In genomic region chr1:58031160-58031769, GRCm38 (mm10) we compare ENCODE assay signal across 9 mouse cellular contexts. TPM values are rescaled to one million over a fixed set of nuclear protein-coding genes. Genes with fewer than 3 reads are reported as not detected.
DNase-seq lines count a peak whose midpoint lies in the region; ATAC-seq and TF ChIP-seq lines count a peak whose summit lies in the region.
"Had no signal": no experiment of that assay in that cellular context is flagged by ENCODE, and none has a peak within 500 bp of the region (broad histone marks: within the 10 kb centered on the region; RNA-seq: fewer than 3 reads in every experiment).

No protein-coding gene starts in this region.

- peak; percentile 55; the same call in 1 of the 2 replicates for ATAC-seq in kidney, embryonic 14.5 days (ENCODE audit: low FRiP score, low TSS enrichment)
- 0 out of 2 replicates have a peak, but pooled peaks have one; percentile 55 for ATAC-seq in neural tube, embryonic 15.5 days (ENCODE audit: low FRiP score)

- dilution Hi-C loops in CH12.LX (cut with MboI; ENCODE audit: extremely low pct_ligation_motif_present, extremely low pct_unique_long_range_greater_than_20kb, low sequenced_read_pairs): no loop called here

- peak; percentile 85 to 92 for TF ChIP-seq CTCF in CH12.LX (conservative IDR thresholded peaks at IDR 0.05 in 1 of 2, IDR thresholded peaks at IDR 0.05 in 1 of 2; ENCODE audit: low read depth in 2 of 2, low read length in 2 of 2)
- peak; percentile 66 for TF ChIP-seq CTCF in cortical plate, adult 2 months (IDR thresholded peaks at IDR 0.05; ENCODE audit: extremely low read depth, insufficient read depth, low read length)

- H3K9me3 ChIP-seq in CH12.LX (replicated peaks; ENCODE audit: low read length): no peaks in the 10 kb centered on the region
- H3K9me3 ChIP-seq in kidney, embryonic 14.5 days (ENCODE audit: control insufficient read depth, low read length): no peaks in the 10 kb centered on the region
- H3K9me3 ChIP-seq in neural tube, embryonic 15.5 days (replicated peaks): no peaks in the 10 kb centered on the region
- H3K9me3 ChIP-seq: liver, embryonic 15.5 days had no signal

- H3K27me3 ChIP-seq in CH12.LX (replicated peaks): no peaks in the 10 kb centered on the region
- no peaks in the 10 kb centered on the region for H3K27me3 ChIP-seq in kidney, embryonic 14.5 days (ENCODE audit: control insufficient read depth, insufficient read depth, low read length)
- H3K27me3 ChIP-seq in neural tube, embryonic 15.5 days (replicated peaks): no peaks in the 10 kb centered on the region
- H3K27me3 ChIP-seq: liver, embryonic 15.5 days had no signal

- H3K36me3 ChIP-seq in CH12.LX (replicated peaks in 1 of 2; ENCODE audit: control insufficient read depth in 1 of 2, insufficient read depth in 1 of 2, low read length in 1 of 2): peaks cover 0 to 15% of the 10 kb centered on the region in 2 experiments
- 0 out of 2 replicates have a peak, but pooled peaks cover 2% of the 10 kb centered on the region for H3K36me3 ChIP-seq in kidney, embryonic 14.5 days (ENCODE audit: control insufficient read depth, insufficient read depth, low read length)
- H3K36me3 ChIP-seq in neural tube, embryonic 15.5 days: no peaks in the 10 kb centered on the region

- H3K79me2 ChIP-seq in CH12.LX (replicated peaks; ENCODE audit: control insufficient read depth, extremely low read depth, insufficient read depth, poor library complexity, severe bottlenecking): 0 out of 2 replicates have a peak, but pooled peaks cover 3% of the 10 kb centered on the region

- peak; percentile 56 for DNase-seq in CH12.LX (ENCODE audit: extremely low read depth)
- DNase-seq in adrenal gland, adult (ENCODE audit: inconsistent age in 2 of 2, low spot score in 1 of 2): peak; percentile 53 to 85
- peak; percentile 34 for DNase-seq in gonadal fat pad, adult 2 months (ENCODE audit: low read depth)
- DNase-seq in lung, adult 18-20 months: peak; percentile 60 to 61
- peak; percentile 65 for DNase-seq in urinary bladder, postnatal 14 days (ENCODE audit: low spot score)

- no peak for TF ChIP-seq EP300 in CH12.LX (IDR thresholded peaks at IDR 0.05; ENCODE audit: low read length)

- TF ChIP-seq RAD21 in CH12.LX (IDR thresholded peaks at IDR 0.05; ENCODE audit: low read depth, low read length): peak; percentile 72

- no peak for TF ChIP-seq POLR2A in CH12.LX (IDR thresholded peaks at IDR 0.05; ENCODE audit: low read depth, low read length)
- TF ChIP-seq POLR2A in cortical plate, adult 2 months (IDR thresholded peaks at IDR 0.05; ENCODE audit: extremely low read depth, insufficient read depth, low read length): no peak

- H3K4me1 ChIP-seq in CH12.LX (ENCODE audit: control insufficient read depth in 1 of 2, insufficient read depth in 2 of 2): peaks cover 0 to 21% of the 10 kb centered on the region in 2 experiments; a peak in 2 of 4 replicates
- H3K4me1 ChIP-seq in cortical plate, adult 2 months (ENCODE audit: control insufficient read depth, insufficient read depth, low read length): no peaks in the 10 kb centered on the region
- H3K4me1 ChIP-seq in kidney, embryonic 14.5 days (ENCODE audit: control insufficient read depth, insufficient read depth, low read length): peaks cover 7% of the 10 kb centered on the region; the same call in 1 of the 2 replicates
- H3K4me1 ChIP-seq in neural tube, embryonic 15.5 days: peaks cover 12% of the 10 kb centered on the region

- WGBS in kidney, embryonic 14.5 days: 63% methylated on average over 10 of the region's 10 CpGs
- 60% methylated on average over 10 of the region's 10 CpGs for WGBS in neural tube, embryonic 15.5 days

- no peak overlapping the region for H3K4me2 ChIP-seq in CH12.LX (ENCODE audit: insufficient read depth, low read depth, poor library complexity, severe bottlenecking)
- no peak overlapping the region for H3K4me2 ChIP-seq in kidney, embryonic 14.5 days (replicated peaks; ENCODE audit: low read depth, low read length)
- no peak overlapping the region for H3K4me2 ChIP-seq in neural tube, embryonic 15.5 days

- H3K4me3 ChIP-seq in CH12.LX (replicated peaks in 1 of 3; ENCODE audit: low read depth in 2 of 3, low read length in 2 of 3, poor library complexity in 1 of 3): no peak overlapping the region
- no peak overlapping the region for H3K4me3 ChIP-seq in cortical plate, adult 2 months (ENCODE audit: insufficient read depth, low read length)
- H3K4me3 ChIP-seq in kidney, embryonic 14.5 days (ENCODE audit: low read length): no peak overlapping the region
- no peak overlapping the region for H3K4me3 ChIP-seq in neural tube, embryonic 15.5 days (replicated peaks)
- H3K4me3 ChIP-seq: liver, embryonic 15.5 days had no signal

- in situ Hi-C loops in CH12.LX (cut with MboI; ENCODE audit: low pct_ligation_motif_present, low pct_unique_long_range_greater_than_20kb, low sequenced_read_pairs): no loop called here

- no peak overlapping the region for H3K27ac ChIP-seq in CH12.LX (ENCODE audit: insufficient read depth, low read depth)
- no peak overlapping the region for H3K27ac ChIP-seq in cortical plate, adult 2 months (ENCODE audit: insufficient read depth, low read length)
- no peak overlapping the region for H3K27ac ChIP-seq in kidney, embryonic 14.5 days (ENCODE audit: low read depth, low read length)
- H3K27ac ChIP-seq in neural tube, embryonic 15.5 days (replicated peaks): 0 out of 2 replicates have a peak overlapping the region, but pooled peaks have one; percentile 63
- H3K27ac ChIP-seq: liver, embryonic 15.5 days had no signal

- no peak overlapping the region for H3K9ac ChIP-seq in CH12.LX (ENCODE audit: insufficient read depth, low read depth)
- no peak overlapping the region for H3K9ac ChIP-seq in kidney, embryonic 14.5 days (ENCODE audit: low read depth, low read length)
- no peak overlapping the region for H3K9ac ChIP-seq in neural tube, embryonic 15.5 days (replicated peaks)
- H3K9ac ChIP-seq: liver, embryonic 15.5 days had no signal

TF ChIP-seq in CH12.LX, 34 proteins besides CTCF, POLR2A, EP300 and RAD21:
- peak; percentile 81 for TF ChIP-seq SMC3 (IDR thresholded peaks at IDR 0.05; ENCODE audit: low read depth, low read length)
- TF ChIP-seq ZC3H11A (IDR thresholded peaks at IDR 0.05; ENCODE audit: low read depth, low read length): peak; percentile 13; the same call in 1 of the 2 replicates
- TF ChIP-seq MEF2A (IDR thresholded peaks at IDR 0.05; ENCODE audit: borderline replicate concordance, low read depth, low read length): no peak
TF ChIP-seq in CH12.LX: peak in this region for 2.

RNA-seq across cellular contexts. Expression of gene Aox1, which starts 1.5 kb away (rescaled TPM):
- total RNA-seq in CH12.LX (2012; rRNA removed): 0.04 TPM in 1 of 2 replicates, not detected in the other
- 0.15 and 0.18 TPM in 2 replicates for total RNA-seq in CH12.LX (2014; rRNA removed)
- polyA plus RNA-seq in CH12.LX (2012; ENCODE audit: insufficient read length, low read depth): 0.40 TPM in 2 replicates
- 4.9 and 5.1 TPM in 2 replicates for polyA plus RNA-seq in cortical plate, adult 2 months (2012; rRNA removed)
- 20.7 and 23.5 TPM in 2 replicates for polyA plus RNA-seq in gonadal fat pad, adult 2 months (2012; rRNA removed)
- polyA plus RNA-seq in kidney, embryonic 14.5 days (2014; fragmentation: Nextera tagmentation; extraction: Ambion mirVana): 0.11 and 0.23 TPM in 2 replicates
- polyA plus RNA-seq in neural tube, embryonic 15.5 days (2015; fragmentation: Nextera tagmentation; extraction: Ambion mirVana): 0.22 TPM in 2 replicates

RNA-seq across cellular contexts. Expression of gene Kctd18, which starts 12.5 kb away (rescaled TPM):
- total RNA-seq in CH12.LX (2012; rRNA removed) (10.5 and 12.8 TPM in 2 replicates), CH12.LX (2014; rRNA removed) (19.8 and 22.3 TPM in 2 replicates)
- 14.8 and 18.5 TPM in 2 replicates for polyA plus RNA-seq in CH12.LX (2012; ENCODE audit: insufficient read length, low read depth)
- 21.4 and 23.6 TPM in 2 replicates for polyA plus RNA-seq in cortical plate, adult 2 months (2012; rRNA removed)
- 7.3 and 8.5 TPM in 2 replicates for polyA plus RNA-seq in gonadal fat pad, adult 2 months (2012; rRNA removed)
- 10.3 and 16.1 TPM in 2 replicates for polyA plus RNA-seq in kidney, embryonic 14.5 days (2014; fragmentation: Nextera tagmentation; extraction: Ambion mirVana)
- polyA plus RNA-seq in neural tube, embryonic 15.5 days (2015; fragmentation: Nextera tagmentation; extraction: Ambion mirVana): 24.8 and 25.4 TPM in 2 replicates

RNA-seq across cellular contexts. Expression of gene Sgo2a, which starts 35.5 kb away (rescaled TPM):
- 14.4 and 15.1 TPM in 2 replicates for total RNA-seq in CH12.LX (2012; rRNA removed)
- 24.2 and 27.1 TPM in 2 replicates for total RNA-seq in CH12.LX (2014; rRNA removed)
- 14.6 and 15.1 TPM in 2 replicates for polyA plus RNA-seq in CH12.LX (2012; ENCODE audit: insufficient read length, low read depth)
- 0.63 and 0.74 TPM in 2 replicates for polyA plus RNA-seq in cortical plate, adult 2 months (2012; rRNA removed)
- 0.22 and 0.31 TPM in 2 replicates for polyA plus RNA-seq in gonadal fat pad, adult 2 months (2012; rRNA removed)
- 19.6 and 23.7 TPM in 2 replicates for polyA plus RNA-seq in kidney, embryonic 14.5 days (2014; fragmentation: Nextera tagmentation; extraction: Ambion mirVana)
- polyA plus RNA-seq in neural tube, embryonic 15.5 days (2015; fragmentation: Nextera tagmentation; extraction: Ambion mirVana): 2.3 and 5.0 TPM in 2 replicates
